Comparison of ENCODE assay signal across 26 mouse cellular contexts in the genomic region with DNA sequence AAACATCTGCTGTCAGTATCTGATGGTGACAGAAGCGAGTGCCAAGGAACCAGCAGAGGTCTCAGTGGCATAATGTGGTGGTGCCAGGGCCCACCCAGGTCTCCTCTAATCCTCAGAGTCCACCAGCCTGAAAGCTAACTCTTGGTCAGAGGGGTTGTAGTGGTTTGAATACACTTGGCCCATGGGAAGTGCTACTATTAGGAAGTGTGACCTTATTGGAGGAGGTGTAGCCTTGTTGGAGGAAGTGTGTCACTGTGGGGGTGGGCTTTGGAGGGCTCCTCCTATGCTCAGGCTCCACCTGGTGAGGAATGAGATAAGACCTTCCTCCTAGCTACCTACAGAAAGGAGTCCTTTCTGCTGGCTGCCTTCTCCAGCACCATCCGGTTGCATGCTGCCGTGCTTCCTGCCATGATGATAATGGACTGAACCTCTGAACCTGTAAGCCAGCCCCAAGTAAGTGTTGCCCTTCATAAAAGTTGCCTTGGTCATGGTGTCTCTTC.
"Had no signal": no experiment of that assay in that cellular context is flagged by ENCODE, and none has a peak within 500 bp of the region (broad histone marks: within the 10 kb centered on the region; RNA-seq: fewer than 3 reads in every experiment).

No protein-coding gene starts in this region.

- H3K4me2 ChIP-seq: embryonic facial prominence, embryonic 12.5 days; embryonic facial prominence, embryonic 13.5 days; embryonic facial prominence, embryonic 15.5 days; forebrain, embryonic 12.5 days; forebrain, embryonic 13.5 days; forebrain, embryonic 15.5 days had no signal

- H3K27ac ChIP-seq: embryonic facial prominence, embryonic 10.5 days; embryonic facial prominence, embryonic 12.5 days; embryonic facial prominence, embryonic 13.5 days; embryonic facial prominence, embryonic 15.5 days; forebrain, embryonic 10.5 days; forebrain, embryonic 12.5 days; forebrain, embryonic 13.5 days; forebrain, embryonic 15.5 days; gastrocnemius, adult 2 months; heart, adult 2 months; heart, embryonic 10.5 days had no signal

- H3K9me3 ChIP-seq: embryonic facial prominence, embryonic 10.5 days; embryonic facial prominence, embryonic 12.5 days; embryonic facial prominence, embryonic 13.5 days; embryonic facial prominence, embryonic 15.5 days; forebrain, embryonic 10.5 days; forebrain, embryonic 12.5 days; forebrain, embryonic 13.5 days; forebrain, embryonic 15.5 days; heart, embryonic 10.5 days had no signal

- DNase-seq: cerebellum, postnatal 10 days; cerebellum, postnatal 14 days; cerebellum, postnatal 25 days; cerebellum, postnatal 36 days; embryo, embryonic 11 days; forebrain, postnatal 0 days; gastrocnemius, adult 2 months; gastrocnemius, postnatal 10 days; gastrocnemius, postnatal 14 days; gastrocnemius, postnatal 25 days; gastrocnemius, postnatal 36 days; heart, adult 11 months; heart, adult 18-20 months; heart, adult 2 months had no signal

- H3K27me3 ChIP-seq: embryonic facial prominence, embryonic 12.5 days; embryonic facial prominence, embryonic 13.5 days; embryonic facial prominence, embryonic 15.5 days; forebrain, embryonic 13.5 days; forebrain, embryonic 15.5 days had no signal

- ATAC-seq: forebrain, embryonic 13.5 days; forebrain, embryonic 14.5 days; forebrain, embryonic 15.5 days; forebrain, embryonic 16.5 days; forebrain, postnatal 0 days had no signal

- H3K36me3 ChIP-seq: embryonic facial prominence, embryonic 10.5 days; embryonic facial prominence, embryonic 12.5 days; embryonic facial prominence, embryonic 13.5 days; embryonic facial prominence, embryonic 15.5 days; forebrain, embryonic 10.5 days; forebrain, embryonic 12.5 days; forebrain, embryonic 15.5 days; heart, embryonic 10.5 days had no signal

- H3K9ac ChIP-seq: embryonic facial prominence, embryonic 12.5 days; embryonic facial prominence, embryonic 13.5 days; embryonic facial prominence, embryonic 15.5 days; forebrain, embryonic 12.5 days; forebrain, embryonic 13.5 days; forebrain, embryonic 15.5 days; forebrain, postnatal 0 days had no signal

- H3K4me3 ChIP-seq: embryonic facial prominence, embryonic 10.5 days; embryonic facial prominence, embryonic 12.5 days; embryonic facial prominence, embryonic 13.5 days; embryonic facial prominence, embryonic 15.5 days; erythroblast, embryonic 14.5 days; forebrain, embryonic 10.5 days; forebrain, embryonic 12.5 days; forebrain, embryonic 13.5 days; forebrain, embryonic 15.5 days; gastrocnemius, adult 2 months; heart, adult 2 months; heart, embryonic 10.5 days had no signal
